Mouse (Mus musculus): ENCODE results near the gene C2cd2. TPM values are rescaled to one million over a fixed set of nuclear protein-coding genes. Genes with fewer than 3 reads are reported as not detected.

The C2cd2 gene
- polyA plus RNA-seq, 1 experiment from 2014 or later = 18.9 TPM

- Histone ChIP-seq H3K9me3 (ENCODE audit: control insufficient read depth, low read length) (0 out of 2 replicates have a peak, but pooled peaks cover 4% of the 10 kb centered on the region), H3K27me3 (ENCODE audit: control insufficient read depth, insufficient read depth, low read length) (no peaks in the 10 kb centered on the region), H3K4me2 (ENCODE audit: low read length) (no peak overlapping the region), H3K27ac (replicated peaks in 1 of 2; ENCODE audit: control insufficient read depth in 1 of 2, insufficient read depth in 1 of 2, low read depth in 2 of 2, low read length in 2 of 2) (no peak overlapping the region), H3K4me1 (ENCODE audit: control insufficient read depth in 2 of 2, insufficient read depth in 2 of 2, low read length in 2 of 2) (no peaks in the 10 kb centered on the region), H3K9ac (ENCODE audit: low read length) (no peak overlapping the region), H3K4me3 (ENCODE audit: control insufficient read depth in 1 of 2, insufficient read depth in 1 of 2, low read depth in 1 of 2, low read length in 2 of 2) (no peak overlapping the region), H3K36me3 (ENCODE audit: control insufficient read depth, insufficient read depth, low read length) (peaks cover 53% of the 10 kb centered on the region)
- no peak for ATAC-seq (ENCODE audit: insufficient number of reproducible peaks, insufficient read depth, low FRiP score, low read depth)
Measured at GRCm38 (mm10) chr16:97882891-97883290, 79.5 kb downstream of the C2cd2 start.

- H3K36me3 ChIP-seq (ENCODE audit: control insufficient read depth, insufficient read depth, low read length) = peaks cover 79% of the 10 kb centered on the region
- 69% methylated on average over 1 of the region's 1 CpGs for WGBS
- no peak overlapping the region for H3K4me3 ChIP-seq (ENCODE audit: control insufficient read depth in 1 of 2, insufficient read depth in 1 of 2, low read depth in 1 of 2, low read length in 2 of 2)
- no peak for ATAC-seq (ENCODE audit: insufficient number of reproducible peaks, insufficient read depth, low FRiP score, low read depth)
- H3K9me3 ChIP-seq (ENCODE audit: control insufficient read depth, low read length) = 0 out of 2 replicates have a peak, but pooled peaks cover 4% of the 10 kb centered on the region
- no peak overlapping the region for H3K27ac ChIP-seq (replicated peaks in 1 of 2; ENCODE audit: control insufficient read depth in 1 of 2, insufficient read depth in 1 of 2, low read depth in 2 of 2, low read length in 2 of 2)
- H3K4me1 ChIP-seq (ENCODE audit: control insufficient read depth in 2 of 2, insufficient read depth in 2 of 2, low read length in 2 of 2) = no peaks in the 10 kb centered on the region
- H3K27me3 ChIP-seq (ENCODE audit: control insufficient read depth, insufficient read depth, low read length) = no peaks in the 10 kb centered on the region
- H3K4me2 ChIP-seq (ENCODE audit: low read length) = no peak overlapping the region
- no peak overlapping the region for H3K9ac ChIP-seq (ENCODE audit: low read length)
Measured at GRCm38 (mm10) chr16:97879134-97879533, 83.3 kb downstream of the C2cd2 start.

GRCm38 (mm10) chr16:97877502-97877901 lies 84.9 kb downstream of the C2cd2 start:
- no peak overlapping the region for H3K9ac ChIP-seq (ENCODE audit: low read length)
- ATAC-seq (ENCODE audit: insufficient number of reproducible peaks, insufficient read depth, low FRiP score, low read depth) = no peak
- H3K27me3 ChIP-seq (ENCODE audit: control insufficient read depth, insufficient read depth, low read length) = no peaks in the 10 kb centered on the region
- H3K4me3 ChIP-seq (ENCODE audit: control insufficient read depth in 1 of 2, insufficient read depth in 1 of 2, low read depth in 1 of 2, low read length in 2 of 2) = no peak overlapping the region
- 0 out of 2 replicates have a peak, but pooled peaks cover 4% of the 10 kb centered on the region for H3K9me3 ChIP-seq (ENCODE audit: control insufficient read depth, low read length)
- whole genome bisulfite sequencing = 87% methylated on average over 3 of the region's 3 CpGs
- H3K4me2 ChIP-seq (ENCODE audit: low read length) = no peak overlapping the region
- peaks cover 75% of the 10 kb centered on the region for H3K36me3 ChIP-seq (ENCODE audit: control insufficient read depth, insufficient read depth, low read length)
- no peak overlapping the region for H3K27ac ChIP-seq (replicated peaks in 1 of 2; ENCODE audit: control insufficient read depth in 1 of 2, insufficient read depth in 1 of 2, low read depth in 2 of 2, low read length in 2 of 2)
- no peaks in the 10 kb centered on the region for H3K4me1 ChIP-seq (ENCODE audit: control insufficient read depth in 2 of 2, insufficient read depth in 2 of 2, low read length in 2 of 2)

GRCm38 (mm10) chr16:97875101-97875500 lies 87.3 kb downstream of the C2cd2 start:
- ATAC-seq (ENCODE audit: insufficient number of reproducible peaks, insufficient read depth, low FRiP score, low read depth) = no peak
- Histone ChIP-seq H3K27me3 (ENCODE audit: control insufficient read depth, insufficient read depth, low read length) (no peaks in the 10 kb centered on the region), H3K4me2 (ENCODE audit: low read length) (no peak overlapping the region), H3K36me3 (ENCODE audit: control insufficient read depth, insufficient read depth, low read length) (peaks cover 70% of the 10 kb centered on the region), H3K9ac (ENCODE audit: low read length) (no peak overlapping the region), H3K9me3 (ENCODE audit: control insufficient read depth, low read length) (0 out of 2 replicates have a peak, but pooled peaks cover 4% of the 10 kb centered on the region), H3K27ac (replicated peaks in 1 of 2; ENCODE audit: control insufficient read depth in 1 of 2, insufficient read depth in 1 of 2, low read depth in 2 of 2, low read length in 2 of 2) (no peak overlapping the region), H3K4me1 (ENCODE audit: control insufficient read depth in 2 of 2, insufficient read depth in 2 of 2, low read length in 2 of 2) (no peaks in the 10 kb centered on the region), H3K4me3 (ENCODE audit: control insufficient read depth in 1 of 2, insufficient read depth in 1 of 2, low read depth in 1 of 2, low read length in 2 of 2) (no peak overlapping the region)
- 83% methylated on average over 4 of the region's 4 CpGs for WGBS

GRCm38 (mm10) chr16:97874376-97874775 lies 88.0 kb downstream of the C2cd2 start:
- H3K9me3 ChIP-seq (ENCODE audit: control insufficient read depth, low read length) = 0 out of 2 replicates have a peak, but pooled peaks cover 3% of the 10 kb centered on the region
- H3K27me3 ChIP-seq (ENCODE audit: control insufficient read depth, insufficient read depth, low read length) = no peaks in the 10 kb centered on the region
- H3K36me3 ChIP-seq (ENCODE audit: control insufficient read depth, insufficient read depth, low read length) = peaks cover 69% of the 10 kb centered on the region
- no peaks in the 10 kb centered on the region for H3K4me1 ChIP-seq (ENCODE audit: control insufficient read depth in 2 of 2, insufficient read depth in 2 of 2, low read length in 2 of 2)
- no peak overlapping the region for H3K9ac ChIP-seq (ENCODE audit: low read length)
- no peak overlapping the region for H3K4me2 ChIP-seq (ENCODE audit: low read length)
- WGBS = 45% methylated on average over 1 of the region's 1 CpGs
- no peak overlapping the region for H3K27ac ChIP-seq (replicated peaks in 1 of 2; ENCODE audit: control insufficient read depth in 1 of 2, insufficient read depth in 1 of 2, low read depth in 2 of 2, low read length in 2 of 2)
- ATAC-seq (ENCODE audit: insufficient number of reproducible peaks, insufficient read depth, low FRiP score, low read depth) = no peak
- no peak overlapping the region for H3K4me3 ChIP-seq (ENCODE audit: control insufficient read depth in 1 of 2, insufficient read depth in 1 of 2, low read depth in 1 of 2, low read length in 2 of 2)

GRCm38 (mm10) chr16:97872657-97873056 lies 89.7 kb downstream of the C2cd2 start:
- Histone ChIP-seq H3K4me1 (ENCODE audit: control insufficient read depth in 2 of 2, insufficient read depth in 2 of 2, low read length in 2 of 2) (no peaks in the 10 kb centered on the region), H3K27me3 (ENCODE audit: control insufficient read depth, insufficient read depth, low read length) (no peaks in the 10 kb centered on the region), H3K4me3 (ENCODE audit: control insufficient read depth in 1 of 2, insufficient read depth in 1 of 2, low read depth in 1 of 2, low read length in 2 of 2) (no peak overlapping the region), H3K9ac (ENCODE audit: low read length) (no peak overlapping the region), H3K4me2 (ENCODE audit: low read length) (no peak overlapping the region), H3K9me3 (ENCODE audit: control insufficient read depth, low read length) (no peaks in the 10 kb centered on the region), H3K36me3 (ENCODE audit: control insufficient read depth, insufficient read depth, low read length) (peaks cover 72% of the 10 kb centered on the region), H3K27ac (replicated peaks in 1 of 2; ENCODE audit: control insufficient read depth in 1 of 2, insufficient read depth in 1 of 2, low read depth in 2 of 2, low read length in 2 of 2) (no peak overlapping the region)
- no peak for ATAC-seq (ENCODE audit: insufficient number of reproducible peaks, insufficient read depth, low FRiP score, low read depth)
- 89% methylated on average over 5 of the region's 5 CpGs for WGBS

GRCm38 (mm10) chr16:97869193-97870102 lies 93.0 kb downstream of the C2cd2 start:
- Histone ChIP-seq H3K4me1 (ENCODE audit: control insufficient read depth in 2 of 2, insufficient read depth in 2 of 2, low read length in 2 of 2) (no peaks in the 10 kb centered on the region), H3K4me2 (ENCODE audit: low read length) (no peak overlapping the region), H3K27me3 (ENCODE audit: control insufficient read depth, insufficient read depth, low read length) (no peaks in the 10 kb centered on the region), H3K4me3 (ENCODE audit: control insufficient read depth in 1 of 2, insufficient read depth in 1 of 2, low read depth in 1 of 2, low read length in 2 of 2) (no peak overlapping the region), H3K9ac (ENCODE audit: low read length) (no peak overlapping the region), H3K9me3 (ENCODE audit: control insufficient read depth, low read length) (no peaks in the 10 kb centered on the region), H3K27ac (replicated peaks in 1 of 2; ENCODE audit: control insufficient read depth in 1 of 2, insufficient read depth in 1 of 2, low read depth in 2 of 2, low read length in 2 of 2) (no peak overlapping the region), H3K36me3 (ENCODE audit: control insufficient read depth, insufficient read depth, low read length) (peaks cover 62% of the 10 kb centered on the region)
- ATAC-seq (ENCODE audit: insufficient number of reproducible peaks, insufficient read depth, low FRiP score, low read depth) = no peak
- WGBS = 70% methylated on average over 6 of the region's 6 CpGs
